Mouse (Mus musculus) urinary bladder, adult 2 months (tissue): ENCODE results near the gene Eef1g. TPM values are rescaled to one million over a fixed set of nuclear protein-coding genes. Genes with fewer than 3 reads are reported as not detected.

Experiments
- DNase-seq: peaks from one replicate; pipeline ENCODE4 v3.0.0; 2022; ENCODE audit warnings: low spot score
- polyA plus RNA-seq: library from polyadenylated mRNA; depleted of rRNA; stranded (reverse); fragments of >200 nt; gene quantifications from 2 replicates; pipeline ENCODE4 v1.2.3, GENCODE M21; 2012; rRNA removed

Eef1g gene
- polyA plus RNA-seq, 1 experiment: 398 TPM

DNA sequence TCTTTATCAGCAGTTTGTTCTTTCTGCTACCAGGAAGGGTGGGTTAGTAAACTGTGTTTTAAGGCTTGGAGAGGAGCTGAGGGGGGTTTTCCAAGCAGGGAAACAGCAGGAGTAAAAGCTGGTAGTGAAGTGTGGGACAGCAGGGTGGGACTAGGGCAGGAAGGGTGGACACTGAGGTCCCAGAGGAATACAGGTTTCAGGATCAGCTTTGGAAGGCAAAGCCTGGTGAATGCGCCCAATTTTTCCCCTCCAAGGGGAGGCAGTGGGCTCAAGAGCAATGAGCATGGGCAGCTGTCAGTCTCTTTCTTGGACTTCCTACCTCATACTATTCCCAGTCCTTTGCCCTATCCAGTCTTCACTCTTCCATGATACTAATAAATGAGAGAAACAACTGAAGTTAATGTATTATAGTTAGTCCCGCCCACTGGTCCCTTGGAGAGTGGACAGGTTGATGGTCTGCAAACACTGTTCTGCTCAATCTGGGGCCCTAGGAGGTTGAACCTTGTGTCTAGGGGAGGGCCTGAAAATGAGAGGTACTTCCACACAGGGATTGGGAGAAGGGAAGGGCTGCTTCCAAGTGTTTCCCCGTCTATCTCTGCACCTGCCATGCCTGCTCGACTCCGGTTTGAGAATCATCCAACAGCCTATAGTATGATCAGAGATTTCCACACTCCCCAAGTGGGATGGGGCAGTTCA lies 58.9 kb downstream of the Eef1g start:
- no peak for DNase-seq

- no peak for DNase-seq
Measured at GRCm38 (mm10) chr19:9026634-9027033, 59.8 kb downstream of the Eef1g start.

DNA sequence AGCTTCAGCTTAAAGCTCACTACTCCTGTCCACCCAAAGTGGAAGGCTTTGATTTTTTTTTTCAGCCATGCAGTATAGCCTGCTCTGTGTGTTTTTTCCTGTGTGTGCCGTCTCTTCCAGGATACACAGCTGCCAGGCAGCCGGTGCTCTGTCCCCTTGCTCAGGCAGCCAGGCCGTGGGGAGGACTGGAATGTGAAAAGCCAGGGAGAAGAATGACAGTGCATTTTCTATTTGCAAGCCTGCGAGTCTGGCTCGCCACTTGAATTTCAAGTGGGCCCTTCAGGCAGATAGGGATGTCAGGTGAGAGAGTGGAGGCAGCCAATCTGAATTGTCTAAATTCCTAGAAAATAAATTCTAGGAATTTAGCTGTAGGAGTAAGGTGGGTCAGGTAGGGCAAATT lies 61.0 kb downstream of the Eef1g start:
- no peak for DNase-seq

Other genes with a start within 250 kb of the Eef1g start
- gene Slc3a2, start 243.7 kb upstream of the Eef1g start, polyA plus RNA-seq: 103 and 115 TPM in 2 replicates
- 37.9 and 45.9 TPM in 2 replicates for gene Wdr74, start 231.2 kb upstream of the Eef1g start, polyA plus RNA-seq
- 0.19 and 0.28 TPM in 2 replicates for gene 1700092M07Rik, start 226.3 kb upstream of the Eef1g start, polyA plus RNA-seq
- 96.5 and 99.1 TPM in 2 replicates for gene Stx5a, start 225.6 kb upstream of the Eef1g start, polyA plus RNA-seq
- gene Nxf1, start 210.0 kb upstream of the Eef1g start, polyA plus RNA-seq: 196 and 275 TPM in 2 replicates
- gene Tmem223, start 196.0 kb upstream of the Eef1g start, polyA plus RNA-seq: 97.8 and 112 TPM in 2 replicates
- 56.9 and 88.4 TPM in 2 replicates for gene Tmem179b, start 192.6 kb upstream of the Eef1g start, polyA plus RNA-seq
- 7.7 and 8.4 TPM in 2 replicates for gene Taf6l, start 180.6 kb upstream of the Eef1g start, polyA plus RNA-seq
- 63.3 and 81.5 TPM in 2 replicates for gene Polr2g, start 168.5 kb upstream of the Eef1g start, polyA plus RNA-seq
- 2.1 and 2.5 TPM in 2 replicates for gene Zbtb3, start 164.5 kb upstream of the Eef1g start, polyA plus RNA-seq
- gene Ttc9c, start 147.7 kb upstream of the Eef1g start, polyA plus RNA-seq: 26.9 and 33.1 TPM in 2 replicates
- gene Hnrnpul2, start 147.0 kb upstream of the Eef1g start, polyA plus RNA-seq: 60.7 and 73.9 TPM in 2 replicates
- gene AC129217.1, start 137.3 kb upstream of the Eef1g start, polyA plus RNA-seq: 0.40 and 1.5 TPM in 2 replicates
- 66.7 and 71.0 TPM in 2 replicates for gene Bscl2, start 129.6 kb upstream of the Eef1g start, polyA plus RNA-seq
- gene Gng3, start 127.8 kb upstream of the Eef1g start, polyA plus RNA-seq: 0.29 and 0.44 TPM in 2 replicates
- gene Lrrn4cl, start 116.3 kb upstream of the Eef1g start, polyA plus RNA-seq: 18.6 and 20.9 TPM in 2 replicates
- gene Ubxn1, start 95.5 kb upstream of the Eef1g start, polyA plus RNA-seq: 175 and 179 TPM in 2 replicates
- 74.7 and 77.6 TPM in 2 replicates for gene Uqcc3, start 86.1 kb upstream of the Eef1g start, polyA plus RNA-seq
- 3.1 and 4.9 TPM in 2 replicates for gene Lbhd1, start 83.3 kb upstream of the Eef1g start, polyA plus RNA-seq
- not detected in 2 replicates for gene Gm49403, start 83.1 kb upstream of the Eef1g start, polyA plus RNA-seq
- 56.1 and 65.1 TPM in 2 replicates for gene 1810009A15Rik, start 78.2 kb upstream of the Eef1g start, polyA plus RNA-seq
- gene Gm49416, start 78.1 kb upstream of the Eef1g start, polyA plus RNA-seq: 0.10 TPM in 1 of 2 replicates, not detected in the other
- 15.5 and 16.3 TPM in 2 replicates for gene Ints5, start 74.0 kb upstream of the Eef1g start, polyA plus RNA-seq
- 98.1 and 104 TPM in 2 replicates for gene Ganab, start 69.0 kb upstream of the Eef1g start, polyA plus RNA-seq
- 57.9 and 80.8 TPM in 2 replicates for gene B3gat3, start 46.7 kb upstream of the Eef1g start, polyA plus RNA-seq
- 9.4 and 12.3 TPM in 2 replicates for gene Rom1, start 37.7 kb upstream of the Eef1g start, polyA plus RNA-seq
- gene Eml3, start 37.5 kb upstream of the Eef1g start, polyA plus RNA-seq: 40.5 and 45.3 TPM in 2 replicates
- gene Mta2, start 25.2 kb upstream of the Eef1g start, polyA plus RNA-seq: 29.9 and 47.6 TPM in 2 replicates
- gene Tut1, start 13.2 kb upstream of the Eef1g start, polyA plus RNA-seq: 21.8 and 24.1 TPM in 2 replicates
- gene Ahnak, start 22.2 kb downstream of the Eef1g start, polyA plus RNA-seq: 126 and 168 TPM in 2 replicates
- 0.23 TPM in 1 of 2 replicates, not detected in the other for gene Scgb1a1, start 120.9 kb downstream of the Eef1g start, polyA plus RNA-seq
- gene Asrgl1, start 168.6 kb downstream of the Eef1g start, polyA plus RNA-seq: 2.7 and 4.5 TPM in 2 replicates